Mouse (Mus musculus): ENCODE results near the gene Dcst1. TPM values are rescaled to one million over a fixed set of nuclear protein-coding genes. Genes with fewer than 3 reads are reported as not detected.

The Dcst1 gene
- total RNA-seq, 2 experiments from 2014 or later, result not detected

DNA sequence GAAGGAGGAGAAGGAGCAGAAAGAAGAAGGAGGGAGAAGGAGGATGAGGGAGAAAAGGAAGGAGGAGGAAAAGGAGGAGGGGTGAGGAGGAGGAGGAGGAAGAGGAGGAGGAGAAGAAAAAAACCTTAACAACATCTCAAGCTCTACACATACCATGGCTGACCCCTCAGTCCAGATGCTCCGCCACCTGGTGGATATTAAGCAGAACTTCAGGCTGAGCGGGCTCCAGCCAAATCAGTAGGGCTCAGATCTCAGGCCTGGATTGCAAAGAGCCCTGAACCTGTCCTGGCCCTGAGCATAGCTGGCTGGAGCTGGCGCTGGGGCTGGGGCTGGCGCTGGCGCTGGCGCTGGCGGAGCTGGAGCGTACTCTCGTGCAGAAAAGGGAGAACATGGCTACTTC is 57.0 kb downstream of the Dcst1 start:
- DNase-seq, result peak; percentile 52

DNA sequence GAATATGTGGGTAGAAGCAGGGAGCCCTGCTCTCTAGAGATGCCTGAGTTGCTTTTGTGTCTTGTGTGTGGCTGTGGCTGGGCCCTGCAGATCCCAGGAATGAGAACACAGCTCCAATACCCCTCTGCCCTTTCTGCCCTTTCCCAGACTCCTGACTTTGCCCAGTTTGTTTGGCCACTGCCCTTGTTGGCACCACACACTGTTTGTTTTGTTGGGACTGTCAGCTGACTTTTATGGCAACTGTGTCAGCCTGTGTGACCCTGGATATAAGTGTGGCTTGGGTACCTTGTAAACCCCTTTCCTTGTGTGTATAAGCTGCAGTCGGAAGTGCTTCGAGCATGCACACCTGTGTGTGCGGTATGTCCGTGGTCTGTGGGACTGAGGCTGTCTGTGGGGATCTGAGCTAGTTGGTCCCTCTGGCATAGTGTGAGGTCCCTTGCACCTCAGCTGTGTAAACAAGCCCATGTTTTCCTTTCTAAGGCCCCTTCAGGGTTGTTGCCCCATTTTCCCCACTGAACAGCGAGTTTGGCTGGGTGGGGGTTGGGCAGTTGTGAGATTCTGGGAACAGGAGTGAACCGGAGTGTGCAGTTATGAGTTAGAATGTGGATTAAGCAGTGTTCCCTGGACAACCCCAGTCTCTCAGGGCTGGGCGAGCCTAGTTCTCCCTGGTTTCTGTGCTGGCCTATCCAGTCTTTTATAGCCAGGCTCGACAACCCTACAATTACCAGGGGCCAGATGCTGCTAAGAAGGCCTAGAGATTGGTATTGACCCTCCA is 59.3 kb downstream of the Dcst1 start:
- DNase-seq, result no peak

DNA sequence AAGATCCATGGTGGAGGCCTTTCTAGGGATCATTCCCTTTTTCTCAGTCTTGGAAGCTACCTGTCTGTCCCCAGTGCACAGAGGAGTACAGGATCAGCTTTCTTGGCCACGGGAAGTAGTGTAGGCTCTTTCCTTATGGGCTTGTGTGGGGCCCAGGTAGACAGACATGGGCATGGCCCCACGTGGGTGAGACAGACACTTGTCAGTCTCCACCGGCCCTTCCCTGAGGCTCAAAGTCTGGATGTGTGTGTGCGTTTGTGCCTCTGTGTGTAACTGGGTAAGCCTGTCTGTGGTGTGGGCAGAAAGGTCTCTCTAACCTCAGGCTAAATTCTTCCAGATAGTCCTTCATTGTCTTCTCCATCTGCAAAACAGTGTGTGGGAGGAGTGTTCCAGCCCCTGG is 59.9 kb downstream of the Dcst1 start:
- no peak for DNase-seq

DNA sequence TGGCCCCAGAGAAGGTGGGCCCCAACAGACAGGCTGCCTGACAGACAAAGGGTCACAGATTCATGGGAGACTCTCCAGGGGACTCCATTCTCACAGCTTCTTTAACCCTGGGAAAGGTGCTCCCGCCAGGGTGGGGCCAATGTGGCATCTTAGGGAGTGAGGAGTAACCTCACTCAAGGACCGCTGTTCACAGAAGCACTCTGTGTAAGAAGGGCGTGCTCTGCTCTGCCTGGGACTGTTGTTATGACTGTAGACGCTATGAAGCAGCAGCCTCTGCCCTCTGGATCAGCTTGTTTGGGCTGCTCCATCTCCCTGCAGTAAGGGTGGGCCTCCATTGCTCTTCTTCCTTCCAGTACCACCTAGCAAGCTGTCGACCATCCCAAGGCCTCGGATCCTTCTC is 60.6 kb downstream of the Dcst1 start:
- DNase-seq, result no peak

DNA sequence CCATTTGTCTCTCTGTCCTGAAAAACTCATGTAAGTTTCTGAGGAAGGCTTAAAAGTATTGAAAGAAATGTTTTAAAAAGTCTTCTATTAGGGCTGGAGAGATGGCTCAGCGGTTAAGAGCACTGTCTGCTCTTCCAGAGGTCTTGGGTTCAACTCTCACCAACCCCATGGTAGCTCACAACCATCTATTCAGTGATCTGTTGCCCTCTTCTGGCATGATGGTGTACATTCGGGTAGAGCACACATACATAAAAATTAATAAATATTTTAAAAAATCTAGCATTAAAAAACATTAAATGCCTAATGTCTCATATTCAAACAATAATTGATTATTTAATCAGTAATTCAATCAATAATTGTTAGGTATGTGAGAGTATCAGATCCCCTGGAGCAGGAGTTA is 64.5 kb downstream of the Dcst1 start:
- no peak for DNase-seq

Other genes starting within 250 kb of the Dcst1 start
- gene Pklr, start 229.1 kb downstream of the Dcst1 start, total RNA-seq (2021), result not detected
- under 1 TPM in 1 of 2 experiments, not detected in 1; 0.43 TPM for gene Hcn3, start 205.1 kb downstream of the Dcst1 start, total RNA-seq (2021)
- gene Clk2, start 200.5 kb downstream of the Dcst1 start, total RNA-seq (2021), result 10 to 100 TPM; 16.0 to 16.3 TPM
- 10 to 100 TPM; 33.2 to 38.2 TPM for gene Scamp3, start 187.8 kb downstream of the Dcst1 start, total RNA-seq (2021)
- gene Fam189b, start 182.1 kb downstream of the Dcst1 start, total RNA-seq (2021), result 10 to 100 TPM; 13.4 to 16.4 TPM
- gene Gba, start 162.3 kb downstream of the Dcst1 start, total RNA-seq (2021), result 10 to 100 TPM; 14.6 to 23.6 TPM
- gene Thbs3, start 150.1 kb downstream of the Dcst1 start, total RNA-seq (2021), result 10 to 100 TPM; 11.0 to 11.8 TPM
- 10 to 100 TPM; 42.2 to 47.6 TPM for gene Mtx1, start 138.2 kb downstream of the Dcst1 start, total RNA-seq (2021)
- under 1 TPM; 0.38 to 0.51 TPM for gene Muc1, start 136.2 kb downstream of the Dcst1 start, total RNA-seq (2021)
- gene Krtcap2, start 119.3 kb downstream of the Dcst1 start, total RNA-seq (2021), result 10 to 100 TPM; 66.6 to 78.8 TPM
- under 1 TPM; 0.28 to 0.38 TPM for gene Trim46, start 118.9 kb downstream of the Dcst1 start, total RNA-seq (2021)
- gene Dpm3, start 105.9 kb downstream of the Dcst1 start, total RNA-seq (2021), result 10 to 100 TPM; 24.7 to 28.8 TPM
- gene Slc50a1, start 94.7 kb downstream of the Dcst1 start, total RNA-seq (2021), result 10 to 100 TPM in 1 of 2 experiments, 1 to 10 TPM in 1; 8.2 to 11.4 TPM
- gene Efna1, start 84.1 kb downstream of the Dcst1 start, total RNA-seq (2021), result 10 to 100 TPM; 10.2 to 12.8 TPM
- not detected for gene Efna3, start 42.3 kb downstream of the Dcst1 start, total RNA-seq (2021)
- under 1 TPM in 1 of 2 experiments, not detected in 1; 0.38 TPM for gene Efna4, start 27.2 kb downstream of the Dcst1 start, total RNA-seq (2021)
- 10 to 100 TPM; 21.9 to 24.6 TPM for gene Adam15, start 15.3 kb downstream of the Dcst1 start, total RNA-seq (2021)
- gene Dcst2, start 3.3 kb downstream of the Dcst1 start, total RNA-seq (2021), result not detected
- 10 to 100 TPM; 23.0 to 23.7 TPM for gene Zbtb7b, start 29.5 kb upstream of the Dcst1 start, total RNA-seq (2021)
- 1 to 10 TPM in 1 of 2 experiments, not detected in 1; 1.2 TPM for gene Lenep, start 37.5 kb upstream of the Dcst1 start, total RNA-seq (2021)
- 10 to 100 TPM; 43.3 to 44.5 TPM for gene Flad1, start 46.6 kb upstream of the Dcst1 start, total RNA-seq (2021)
- 1 to 10 TPM; 3.1 to 3.4 TPM for gene Cks1b, start 53.1 kb upstream of the Dcst1 start, total RNA-seq (2021)
- gene Shc1, start 53.2 kb upstream of the Dcst1 start, total RNA-seq (2021), result 10 to 100 TPM; 21.1 to 23.8 TPM
- 10 to 100 TPM in 1 of 2 experiments, 1 to 10 TPM in 1; 9.2 to 11.1 TPM for gene Pygo2, start 65.0 kb upstream of the Dcst1 start, total RNA-seq (2021)
- 100 to 1,000 TPM; 179 to 196 TPM for gene Pbxip1, start 71.5 kb upstream of the Dcst1 start, total RNA-seq (2021)
- gene Pmvk, start 89.3 kb upstream of the Dcst1 start, total RNA-seq (2021), result 1 to 10 TPM; 5.3 to 7.4 TPM
- gene Kcnn3, start 154.9 kb upstream of the Dcst1 start, total RNA-seq (2021), result 1 to 10 TPM; 2.5 to 5.8 TPM

Data from gastrocnemius, postnatal 25 days (tissue).